ENCODE assay signal across 8 mouse cellular contexts in the genomic region with DNA sequence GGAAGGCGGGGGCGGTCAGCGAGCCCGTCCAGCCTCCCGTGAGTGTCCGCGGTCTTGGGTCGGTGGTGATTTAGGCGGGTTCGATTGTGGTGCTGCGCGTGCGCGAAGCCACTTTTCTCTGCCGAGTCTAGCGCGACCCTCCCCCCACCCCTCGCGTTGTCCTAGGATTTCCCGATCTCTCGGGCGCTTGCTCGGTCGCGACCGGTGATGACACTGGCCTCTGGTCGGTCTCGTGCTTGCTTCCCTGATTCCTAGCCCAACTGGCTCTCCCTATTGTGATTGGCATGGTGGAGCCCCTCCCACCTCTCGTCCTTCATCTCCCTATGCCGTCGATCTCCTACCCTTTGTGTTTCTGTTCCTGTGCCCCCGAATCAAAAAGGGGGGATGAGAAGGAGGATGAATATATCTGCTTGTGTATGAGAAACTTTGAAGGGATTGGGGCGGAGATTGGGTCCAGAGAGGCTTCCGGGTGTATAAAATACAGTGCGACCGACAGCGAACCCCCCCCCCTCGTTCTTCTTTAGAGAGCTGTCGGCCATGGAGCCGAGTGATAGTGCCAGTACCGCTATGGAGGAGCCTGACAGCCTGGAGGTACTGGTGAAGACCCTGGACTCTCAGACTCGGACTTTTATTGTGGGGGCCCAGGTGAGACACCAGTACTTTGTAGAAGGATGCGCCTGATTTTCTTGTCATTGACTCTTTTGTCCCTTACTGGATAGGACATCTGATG. TPM values are rescaled to one million over a fixed set of nuclear protein-coding genes. Genes with fewer than 3 reads are reported as not detected.
DNase-seq lines count a peak whose midpoint lies in the region; ATAC-seq and TF ChIP-seq lines count a peak whose summit lies in the region.
"Had no signal": no experiment of that assay in that cellular context is flagged by ENCODE, and none has a peak within 500 bp of the region (broad histone marks: within the 10 kb centered on the region; RNA-seq: fewer than 3 reads in every experiment).

No protein-coding gene starts in this region.

- no peaks in the 10 kb centered on the region for H3K27me3 ChIP-seq in embryonic facial prominence, embryonic 13.5 days
- no peaks in the 10 kb centered on the region for H3K27me3 ChIP-seq in limb, embryonic 11.5 days (ENCODE audit: control insufficient read depth, insufficient read depth, low read length)
- no peaks in the 10 kb centered on the region for H3K27me3 ChIP-seq in myocyte (ENCODE audit: control insufficient read depth, insufficient read depth, insufficient read length)

- peak overlapping the region; percentile 73 for H3K4me2 ChIP-seq in embryonic facial prominence, embryonic 13.5 days
- peak overlapping the region; percentile 62 for H3K4me2 ChIP-seq in limb, embryonic 11.5 days (ENCODE audit: low read depth, severe bottlenecking)
- H3K4me2 ChIP-seq in myocyte (ENCODE audit: low read depth), result peak overlapping the region; percentile 81

- ATAC-seq in embryonic facial prominence, embryonic 13.5 days (ENCODE audit: insufficient number of reproducible peaks, insufficient read depth, low FRiP score, low TSS enrichment, low read depth), result peak; percentile 56
- peak; percentile 61; the same call in 1 of the 2 replicates for ATAC-seq in limb, embryonic 11.5 days (ENCODE audit: insufficient number of reproducible peaks, low FRiP score, low TSS enrichment, low read depth)

- under 1% methylated on average over 43 of the region's 43 CpGs for WGBS in embryonic facial prominence, embryonic 13.5 days
- WGBS in limb, embryonic 11.5 days, result under 1% methylated on average over 40 of the region's 43 CpGs

- peak overlapping the region; percentile 73 for H3K4me3 ChIP-seq in embryonic facial prominence, embryonic 13.5 days
- peak overlapping the region; percentile 62 for H3K4me3 ChIP-seq in limb, embryonic 11.5 days (ENCODE audit: low read depth, low read length)
- peak overlapping the region; percentile 89 for H3K4me3 ChIP-seq in myocyte

- peak; percentile 38 for DNase-seq in thymus, postnatal 0 days (ENCODE audit: low spot score)
- DNase-seq in thymus, postnatal 10 days (ENCODE audit: low spot score in 2 of 2), result no peak
- DNase-seq in limb, embryonic 11.5 days (ENCODE audit: low spot score), result no peak
- DNase-seq in thymus, postnatal 25 days, result no peak
- DNase-seq in adrenal gland, postnatal 14 days, result no peak

- TF ChIP-seq POLR2A in myocyte (IDR thresholded peaks at IDR 0.05; ENCODE audit: insufficient read length, low read depth), result peak; percentile 67

- peaks cover 31% of the 10 kb centered on the region for H3K36me3 ChIP-seq in embryonic facial prominence, embryonic 13.5 days
- H3K36me3 ChIP-seq in limb, embryonic 11.5 days (ENCODE audit: control insufficient read depth, insufficient read depth, low read length), result peaks cover 22% of the 10 kb centered on the region
- peaks cover 13% of the 10 kb centered on the region for H3K36me3 ChIP-seq in myocyte (ENCODE audit: control insufficient read depth, insufficient read depth)

- peak overlapping the region; percentile 84 for H3K9ac ChIP-seq in embryonic facial prominence, embryonic 13.5 days
- H3K9ac ChIP-seq in limb, embryonic 11.5 days (ENCODE audit: low read length), result peak overlapping the region; percentile 64

- peak overlapping the region; percentile 95 for H3K27ac ChIP-seq in embryonic facial prominence, embryonic 13.5 days
- H3K27ac ChIP-seq in limb, embryonic 11.5 days (replicated peaks; ENCODE audit: low read depth, low read length), result peak overlapping the region; percentile 81

- peaks cover 48% of the 10 kb centered on the region for H3K79me2 ChIP-seq in myocyte (ENCODE audit: control insufficient read depth, insufficient read depth)

- no peaks in the 10 kb centered on the region for H3K9me3 ChIP-seq in embryonic facial prominence, embryonic 13.5 days
- no peaks in the 10 kb centered on the region for H3K9me3 ChIP-seq in limb, embryonic 11.5 days (ENCODE audit: control insufficient read depth, low read length)

- peaks cover 15% of the 10 kb centered on the region for H3K4me1 ChIP-seq in embryonic facial prominence, embryonic 13.5 days
- H3K4me1 ChIP-seq in limb, embryonic 11.5 days (ENCODE audit: control insufficient read depth, insufficient read depth, low read length), result peaks cover 8% of the 10 kb centered on the region

- peak overlapping the region; percentile 94 for H3ac ChIP-seq in myocyte (ENCODE audit: control insufficient read depth, insufficient read length)

TF ChIP-seq in myocyte, 11 proteins besides CTCF, POLR2A, EP300 and RAD21:
- TF ChIP-seq SRF (IDR thresholded peaks at IDR 0.05; ENCODE audit: control insufficient read depth, insufficient read length, low read depth), result peak; percentile 38
- TF ChIP-seq POLR2AphosphoS2 (IDR thresholded peaks at IDR 0.05; ENCODE audit: insufficient read length, low read depth), result peak; percentile 81
- no peak for TF ChIP-seq MYOG (IDR thresholded peaks at IDR 0.05; ENCODE audit: control insufficient read depth in 1 of 3, insufficient read depth in 1 of 3, insufficient read length in 2 of 3, low read depth in 2 of 3)
- TF ChIP-seq TCF12 (IDR thresholded peaks at IDR 0.05; ENCODE audit: insufficient read depth, poor library complexity, severe bottlenecking), result no peak
- TF ChIP-seq MAX (IDR thresholded peaks at IDR 0.05; ENCODE audit: low read depth), result no peak
- no peak for TF ChIP-seq E2F4 (IDR thresholded peaks at IDR 0.05; ENCODE audit: insufficient read depth)

RNA-seq across cellular contexts. Expression of a gene that starts 0.8 kb away (rescaled TPM):
- 42.3 and 48.0 TPM in 2 replicates for polyA plus RNA-seq in thymus, postnatal 0 days (2015; fragmentation: Nextera tagmentation; extraction: Ambion mirVana)
- polyA plus RNA-seq in embryonic facial prominence, embryonic 13.5 days (2015; fragmentation: Nextera tagmentation; extraction: Ambion mirVana), result 65.1 and 67.8 TPM in 2 replicates
- polyA plus RNA-seq in limb, embryonic 11.5 days (2014; fragmentation: Nextera tagmentation; extraction: Ambion mirVana), result 103 and 104 TPM in 2 replicates
- 271 TPM for polyA plus RNA-seq in myocyte (2012; fragmentation: generic; extraction: Trizol)
- total RNA-seq in adrenal gland, postnatal 14 days (2021), result 357 and 375 TPM in 2 replicates

RNA-seq across cellular contexts. Expression of a gene that starts 3.9 kb away (rescaled TPM):
- 0.18 and 0.21 TPM in 2 replicates for polyA plus RNA-seq in thymus, postnatal 0 days (2015; fragmentation: Nextera tagmentation; extraction: Ambion mirVana)
- 0.28 and 8.7 TPM in 2 replicates for polyA plus RNA-seq in embryonic facial prominence, embryonic 13.5 days (2015; fragmentation: Nextera tagmentation; extraction: Ambion mirVana)
- polyA plus RNA-seq in limb, embryonic 11.5 days (2014; fragmentation: Nextera tagmentation; extraction: Ambion mirVana), result 0.44 and 1.5 TPM in 2 replicates
- polyA plus RNA-seq in myocyte (2012; fragmentation: generic; extraction: Trizol), result 0.18 TPM
- 3.3 and 35.6 TPM in 2 replicates for total RNA-seq in adrenal gland, postnatal 14 days (2021)
- total RNA-seq: left cerebral cortex, postnatal 14 days had no signal

RNA-seq across cellular contexts. Expression of a gene that starts 9.6 kb away (rescaled TPM):
- polyA plus RNA-seq in thymus, postnatal 0 days (2015; fragmentation: Nextera tagmentation; extraction: Ambion mirVana), result 11.2 and 14.7 TPM in 2 replicates
- 10.9 and 12.3 TPM in 2 replicates for polyA plus RNA-seq in embryonic facial prominence, embryonic 13.5 days (2015; fragmentation: Nextera tagmentation; extraction: Ambion mirVana)
- polyA plus RNA-seq in limb, embryonic 11.5 days (2014; fragmentation: Nextera tagmentation; extraction: Ambion mirVana), result 8.6 and 8.9 TPM in 2 replicates
- polyA plus RNA-seq in myocyte (2012; fragmentation: generic; extraction: Trizol), result 12.8 TPM
- 23.6 and 24.8 TPM in 2 replicates for total RNA-seq in adrenal gland, postnatal 14 days (2021)

RNA-seq across cellular contexts. Expression of a gene that starts 13.9 kb away (rescaled TPM):
- polyA plus RNA-seq in thymus, postnatal 0 days (2015; fragmentation: Nextera tagmentation; extraction: Ambion mirVana), result 348 and 353 TPM in 2 replicates
- 278 and 298 TPM in 2 replicates for polyA plus RNA-seq in embryonic facial prominence, embryonic 13.5 days (2015; fragmentation: Nextera tagmentation; extraction: Ambion mirVana)
- 277 and 290 TPM in 2 replicates for polyA plus RNA-seq in limb, embryonic 11.5 days (2014; fragmentation: Nextera tagmentation; extraction: Ambion mirVana)
- polyA plus RNA-seq in myocyte (2012; fragmentation: generic; extraction: Trizol), result 320 TPM
- 210 and 214 TPM in 2 replicates for total RNA-seq in adrenal gland, postnatal 14 days (2021)

RNA-seq across cellular contexts. Expression of a gene that starts 14.5 kb away (rescaled TPM):
- 26.9 and 31.2 TPM in 2 replicates for polyA plus RNA-seq in thymus, postnatal 0 days (2015; fragmentation: Nextera tagmentation; extraction: Ambion mirVana)
- polyA plus RNA-seq in embryonic facial prominence, embryonic 13.5 days (2015; fragmentation: Nextera tagmentation; extraction: Ambion mirVana), result 21.1 and 24.1 TPM in 2 replicates
- 24.0 and 29.1 TPM in 2 replicates for polyA plus RNA-seq in limb, embryonic 11.5 days (2014; fragmentation: Nextera tagmentation; extraction: Ambion mirVana)
- polyA plus RNA-seq in myocyte (2012; fragmentation: generic; extraction: Trizol), result 17.4 TPM
- 11.3 and 12.3 TPM in 2 replicates for total RNA-seq in adrenal gland, postnatal 14 days (2021)
